Mouse (Mus musculus) hematopoietic stem cell, adult 5-6 weeks (primary cell): ENCODE data around the gene Map4k5. TPM values are rescaled to one million over a fixed set of nuclear protein-coding genes. Genes with fewer than 3 reads are reported as not detected.

Experiments used
- total RNA-seq: library from RNA; stranded (forward); fragments of 172-1452, 232-1000 nt; gene quantifications from 2 replicates; pipeline ENCODE4 v1.2.3, GENCODE M21; 2017

The Map4k5 gene
- total RNA-seq, 1 experiment from 2014 or later = 49.8 TPM

Other genes with a start within 250 kb of the Map4k5 start
- 45.8 and 58.7 TPM in 2 replicates for gene Sos2, start 211.3 kb downstream of the Map4k5 start, total RNA-seq
- gene L2hgdh, start 168.3 kb downstream of the Map4k5 start, total RNA-seq = 18.2 and 26.6 TPM in 2 replicates
- 15.4 and 32.7 TPM in 2 replicates for gene Atp5s, start 168.2 kb downstream of the Map4k5 start, total RNA-seq
- 0.13 TPM in 1 of 2 replicates, not detected in the other for gene Cdkl1, start 101.9 kb downstream of the Map4k5 start, total RNA-seq
- gene Atl1, start 586 bp downstream of the Map4k5 start, total RNA-seq = 2.1 and 4.8 TPM in 2 replicates
- gene Sav1, start 93.8 kb upstream of the Map4k5 start, total RNA-seq = 33.5 and 41.9 TPM in 2 replicates
- gene Nin, start 220.5 kb upstream of the Map4k5 start, total RNA-seq = 51.4 and 90.5 TPM in 2 replicates